Mouse (Mus musculus) embryonic fibroblast, embryonic 13.5 days (primary cell): ENCODE measurements around the gene Banf2.

Experiments used
- CTCF ChIP-seq: IDR thresholded peaks from 2 replicates; pipeline ENCODE4 v1.5.1; 2011; ENCODE audit warnings: mild to moderate bottlenecking, control low read depth, low read length, moderate library complexity, borderline replicate concordance; ENCODE audit not compliant: insufficient read depth
- POLR2A ChIP-seq: IDR thresholded peaks from 2 replicates; pipeline ENCODE4 v1.6.1; 2011; ENCODE audit warnings: low read depth, mild to moderate bottlenecking, control low read depth, low read length, moderate library complexity

DNA sequence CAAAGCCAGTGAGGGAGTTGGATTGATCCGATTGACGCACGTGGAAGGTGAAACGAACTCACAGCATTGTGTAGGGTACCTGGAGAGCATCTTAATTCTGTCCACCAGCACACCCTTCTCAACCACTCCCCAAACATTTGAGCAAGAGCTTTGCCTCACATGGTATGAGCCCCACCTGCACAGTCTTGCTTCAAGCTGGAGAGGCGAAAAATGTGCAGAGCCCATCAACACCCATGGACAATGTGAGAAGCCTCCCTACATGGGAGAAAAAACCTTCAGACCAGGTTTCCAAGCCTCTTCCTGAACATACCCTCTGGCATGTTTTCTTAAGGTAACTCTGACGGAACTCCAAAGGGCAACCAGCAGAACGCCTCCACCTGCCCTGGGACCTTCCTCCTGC lies 2.1 kb upstream of the Banf2 start:
- no peak for TF ChIP-seq CTCF
- no peak for TF ChIP-seq POLR2A
